Mouse (Mus musculus): Measurements from ENCODE around the gene Naa16. TPM values are rescaled to one million over a fixed set of nuclear protein-coding genes. Genes with fewer than 3 reads are reported as not detected.

The Naa16 gene
- polyA plus RNA-seq, 2 experiments: 9.1 to 24.2 TPM

DNA sequence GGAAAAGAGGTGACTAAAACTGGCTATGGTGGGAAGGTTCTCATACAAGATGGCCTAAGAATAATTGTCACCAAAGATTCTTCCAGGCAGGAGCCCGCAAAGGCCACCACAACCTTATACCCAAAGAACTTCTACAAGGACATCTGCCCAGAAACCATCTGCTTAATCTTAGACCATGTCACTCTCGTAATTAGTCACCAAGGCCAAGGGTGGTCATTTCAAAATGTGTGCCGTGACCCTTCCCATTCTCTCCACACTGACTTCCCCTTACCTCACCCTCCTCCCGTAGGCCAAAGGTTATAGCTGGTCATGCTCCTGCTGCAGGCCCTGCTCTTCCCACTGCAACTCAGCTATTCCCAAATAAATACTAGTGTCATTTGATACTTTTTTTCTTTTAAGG lies 111.7 kb downstream of the Naa16 start:
- DNase-seq (ENCODE audit: low read depth in 3 of 3, low spot score in 3 of 3) (no peak), ATAC-seq (ENCODE audit: insufficient read depth) (no peak)
- Histone ChIP-seq H3K4me2 (ENCODE audit: low read depth) (no peak overlapping the region), H3K4me1 (replicated peaks; ENCODE audit: control insufficient read depth in 2 of 2, insufficient read depth in 2 of 2, low read length in 1 of 2) (peaks cover 9 to 14% of the 10 kb centered on the region in 2 experiments), H3K27me3 (ENCODE audit: control insufficient read depth, insufficient read depth, low read length) (no peaks in the 10 kb centered on the region), H3K27ac (no peak overlapping the region), H3K9ac (replicated peaks) (no peak overlapping the region), H3K9me3 (ENCODE audit: control insufficient read depth, low read length) (no peaks in the 10 kb centered on the region), H3K4me3 (ENCODE audit: insufficient read depth in 1 of 2, low read depth in 2 of 2, low read length in 2 of 2) (no peak overlapping the region), H3K36me3 (replicated peaks; ENCODE audit: control insufficient read depth, insufficient read depth, low read depth) (no peaks in the 10 kb centered on the region)
- no peak for TF ChIP-seq EP300 (IDR thresholded peaks at IDR 0.05; ENCODE audit: low read depth)
- TF ChIP-seq CTCF (IDR thresholded peaks at IDR 0.05; ENCODE audit: low read depth): no peak
- 61% methylated on average over 4 of the region's 4 CpGs for WGBS (ENCODE audit: insufficient replicate concordance)

- no peak overlapping the region for H3K4me2 ChIP-seq (ENCODE audit: low read depth)
Measured at GRCm38 (mm10) chr14:79277922-79278321, 112.7 kb downstream of the Naa16 start.

GRCm38 (mm10) chr14:79275870-79276395 lies 114.6 kb downstream of the Naa16 start:
- H3K4me1 ChIP-seq (replicated peaks; ENCODE audit: control insufficient read depth in 2 of 2, insufficient read depth in 2 of 2, low read length in 1 of 2): peaks cover 0 to 2% of the 10 kb centered on the region in 2 experiments; a peak in 2 of 4 replicates
- H3K36me3 ChIP-seq (replicated peaks; ENCODE audit: control insufficient read depth, insufficient read depth, low read depth): no peaks in the 10 kb centered on the region
- H3K9me3 ChIP-seq (ENCODE audit: control insufficient read depth, low read length): no peaks in the 10 kb centered on the region
- H3K9ac ChIP-seq (replicated peaks): no peak overlapping the region
- no peak overlapping the region for H3K4me2 ChIP-seq (ENCODE audit: low read depth)
- H3K27ac ChIP-seq: no peak overlapping the region
- TF ChIP-seq EP300 (IDR thresholded peaks at IDR 0.05; ENCODE audit: low read depth): no peak
- TF ChIP-seq CTCF (IDR thresholded peaks at IDR 0.05; ENCODE audit: low read depth): no peak
- WGBS (ENCODE audit: insufficient replicate concordance): 76% methylated on average over 8 of the region's 8 CpGs
- ATAC-seq (ENCODE audit: insufficient read depth) (no peak), DNase-seq (ENCODE audit: low read depth in 3 of 3, low spot score in 3 of 3) (no peak)
- H3K4me3 ChIP-seq (ENCODE audit: insufficient read depth in 1 of 2, low read depth in 2 of 2, low read length in 2 of 2): no peak overlapping the region
- no peaks in the 10 kb centered on the region for H3K27me3 ChIP-seq (ENCODE audit: control insufficient read depth, insufficient read depth, low read length)

More at GRCm38 (mm10) chr14:79277922-79278321, 112.7 kb downstream of the Naa16 start:
- TF ChIP-seq CTCF (IDR thresholded peaks at IDR 0.05; ENCODE audit: low read depth) (no peak), EP300 (IDR thresholded peaks at IDR 0.05; ENCODE audit: low read depth) (no peak)
- ATAC-seq (ENCODE audit: insufficient read depth) (no peak), DNase-seq (ENCODE audit: low read depth in 3 of 3, low spot score in 3 of 3) (no peak)
- Histone ChIP-seq H3K27me3 (ENCODE audit: control insufficient read depth, insufficient read depth, low read length) (no peaks in the 10 kb centered on the region), H3K36me3 (replicated peaks; ENCODE audit: control insufficient read depth, insufficient read depth, low read depth) (no peaks in the 10 kb centered on the region), H3K27ac (no peak overlapping the region), H3K4me3 (ENCODE audit: insufficient read depth in 1 of 2, low read depth in 2 of 2, low read length in 2 of 2) (no peak overlapping the region), H3K4me1 (replicated peaks; ENCODE audit: control insufficient read depth in 2 of 2, insufficient read depth in 2 of 2, low read length in 1 of 2) (peaks cover 9 to 14% of the 10 kb centered on the region in 2 experiments), H3K9ac (replicated peaks) (no peak overlapping the region), H3K9me3 (ENCODE audit: control insufficient read depth, low read length) (no peaks in the 10 kb centered on the region)
- WGBS (ENCODE audit: insufficient replicate concordance): 54% methylated on average over 7 of the region's 7 CpGs

DNA sequence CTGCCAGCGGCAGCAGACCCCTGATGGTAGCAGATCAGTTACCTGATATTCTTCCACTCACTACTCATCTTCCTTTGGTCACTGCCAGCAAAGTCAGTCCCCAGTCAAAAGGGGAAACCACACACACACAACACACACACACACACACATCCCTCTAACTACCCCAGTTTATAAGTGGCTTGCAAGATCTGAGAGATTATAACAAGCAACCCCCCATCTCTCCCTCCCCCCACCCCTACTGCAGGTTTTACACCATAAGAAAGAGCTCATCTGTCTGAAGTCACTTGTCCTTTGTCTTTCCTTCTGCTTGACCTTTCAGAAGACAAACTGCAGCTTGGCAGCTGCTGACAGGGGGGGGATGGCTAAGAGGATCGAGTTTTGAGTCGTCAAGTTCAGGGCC lies 115.1 kb downstream of the Naa16 start:
- no peak overlapping the region for H3K4me3 ChIP-seq (ENCODE audit: insufficient read depth in 1 of 2, low read depth in 2 of 2, low read length in 2 of 2)
- DNase-seq (ENCODE audit: low read depth in 3 of 3, low spot score in 3 of 3) (no peak), ATAC-seq (ENCODE audit: insufficient read depth) (no peak)
- H3K9me3 ChIP-seq (ENCODE audit: control insufficient read depth, low read length): no peaks in the 10 kb centered on the region
- H3K4me1 ChIP-seq (replicated peaks; ENCODE audit: control insufficient read depth in 2 of 2, insufficient read depth in 2 of 2, low read length in 1 of 2): peaks cover 0 to 2% of the 10 kb centered on the region in 2 experiments; a peak in 2 of 4 replicates
- no peak overlapping the region for H3K4me2 ChIP-seq (ENCODE audit: low read depth)
- TF ChIP-seq CTCF (IDR thresholded peaks at IDR 0.05; ENCODE audit: low read depth): no peak
- H3K27ac ChIP-seq: no peak overlapping the region
- H3K9ac ChIP-seq (replicated peaks): no peak overlapping the region
- H3K27me3 ChIP-seq (ENCODE audit: control insufficient read depth, insufficient read depth, low read length): no peaks in the 10 kb centered on the region
- no peaks in the 10 kb centered on the region for H3K36me3 ChIP-seq (replicated peaks; ENCODE audit: control insufficient read depth, insufficient read depth, low read depth)
- 57% methylated on average over 3 of the region's 3 CpGs for WGBS (ENCODE audit: insufficient replicate concordance)

Other genes with a start within 250 kb of the Naa16 start
- not detected in 2 replicates for gene Zfp957, start 143.4 kb downstream of the Naa16 start, polyA plus RNA-seq (2012; rRNA removed)
- gene Zfp957, start 143.4 kb downstream of the Naa16 start, polyA plus RNA-seq (2014; fragmentation: Nextera tagmentation; extraction: Ambion mirVana): not detected in 2 replicates
- gene Rgcc, start 89.1 kb downstream of the Naa16 start, polyA plus RNA-seq (2012; rRNA removed): 226 and 293 TPM in 2 replicates
- 357 and 375 TPM in 2 replicates for gene Rgcc, start 89.1 kb downstream of the Naa16 start, polyA plus RNA-seq (2014; fragmentation: Nextera tagmentation; extraction: Ambion mirVana)
- gene Mtrf1, start 7.0 kb upstream of the Naa16 start, polyA plus RNA-seq (2012; rRNA removed): 1.2 and 2.7 TPM in 2 replicates
- 4.1 and 5.0 TPM in 2 replicates for gene Mtrf1, start 7.0 kb upstream of the Naa16 start, polyA plus RNA-seq (2014; fragmentation: Nextera tagmentation; extraction: Ambion mirVana)
- gene Kbtbd7, start 35.7 kb upstream of the Naa16 start, polyA plus RNA-seq (2012; rRNA removed): 1.8 and 2.2 TPM in 2 replicates
- gene Kbtbd7, start 35.7 kb upstream of the Naa16 start, polyA plus RNA-seq (2014; fragmentation: Nextera tagmentation; extraction: Ambion mirVana): 3.9 and 4.3 TPM in 2 replicates
- 1.7 and 2.1 TPM in 2 replicates for gene Kbtbd6, start 61.1 kb upstream of the Naa16 start, polyA plus RNA-seq (2012; rRNA removed)
- gene Kbtbd6, start 61.1 kb upstream of the Naa16 start, polyA plus RNA-seq (2014; fragmentation: Nextera tagmentation; extraction: Ambion mirVana): 3.1 and 3.2 TPM in 2 replicates
- gene Elf1, start 90.4 kb upstream of the Naa16 start, polyA plus RNA-seq (2012; rRNA removed): 6.0 and 9.3 TPM in 2 replicates
- gene Elf1, start 90.4 kb upstream of the Naa16 start, polyA plus RNA-seq (2014; fragmentation: Nextera tagmentation; extraction: Ambion mirVana): 8.7 and 9.9 TPM in 2 replicates
- 3.1 and 6.2 TPM in 2 replicates for gene Wbp4, start 90.7 kb upstream of the Naa16 start, polyA plus RNA-seq (2012; rRNA removed)
- gene Wbp4, start 90.7 kb upstream of the Naa16 start, polyA plus RNA-seq (2014; fragmentation: Nextera tagmentation; extraction: Ambion mirVana): 14.2 and 16.8 TPM in 2 replicates
- gene Sugt1, start 196.9 kb upstream of the Naa16 start, polyA plus RNA-seq (2012; rRNA removed): 3.0 and 15.2 TPM in 2 replicates
- 44.7 and 48.5 TPM in 2 replicates for gene Sugt1, start 196.9 kb upstream of the Naa16 start, polyA plus RNA-seq (2014; fragmentation: Nextera tagmentation; extraction: Ambion mirVana)

All from liver, embryonic 14.5 days (tissue).